Mouse (Mus musculus) left cerebral cortex, adult 2 months (tissue): Measurements from ENCODE around the gene Zfhx3. TPM values are rescaled to one million over a fixed set of nuclear protein-coding genes. Genes with fewer than 3 reads are reported as not detected.
A peak's percentile ranks its signal among the peaks of the same experiment; 100 is the strongest.

Source experiments
- DNase-seq, 2 experiments: peaks; one replicate each; pipeline ENCODE4 v3.0.0; 2021 to 2022; ENCODE audit warnings: low spot score in 2 of 2, mixed read lengths in 1 of 2; ENCODE audit errors: extremely low spot score in 1 of 2
- H3K27ac ChIP-seq: fragments of 200-600 bp; 2 replicates; pipeline ENCODE4 v1.8.1; 2022
- H3K4me3 ChIP-seq: fragments of 200-600 bp; 2 replicates; pipeline ENCODE4 v1.8.1; 2022
- CTCF ChIP-seq: fragments of 200-600 bp; IDR thresholded peaks from 2 replicates; pipeline ENCODE4 v1.8.1; 2022; ENCODE audit warnings: antibody characterized with exemption, mild to moderate bottlenecking, moderate library complexity
- intact Hi-C: fragments of 180-260 bp; cut with DNase I; formaldehyde crosslinking; loops from one replicate; pipeline ENCODE4 v1.15.1; 2025
- total RNA-seq, 2 experiments: library from RNA; stranded (reverse); gene quantifications; 2 replicates each; pipeline ENCODE4 v1.2.3; 2021

Zfhx3 gene
- total RNA-seq, 2 experiments from 2014 or later: 5.0 to 5.1 TPM

DNA sequence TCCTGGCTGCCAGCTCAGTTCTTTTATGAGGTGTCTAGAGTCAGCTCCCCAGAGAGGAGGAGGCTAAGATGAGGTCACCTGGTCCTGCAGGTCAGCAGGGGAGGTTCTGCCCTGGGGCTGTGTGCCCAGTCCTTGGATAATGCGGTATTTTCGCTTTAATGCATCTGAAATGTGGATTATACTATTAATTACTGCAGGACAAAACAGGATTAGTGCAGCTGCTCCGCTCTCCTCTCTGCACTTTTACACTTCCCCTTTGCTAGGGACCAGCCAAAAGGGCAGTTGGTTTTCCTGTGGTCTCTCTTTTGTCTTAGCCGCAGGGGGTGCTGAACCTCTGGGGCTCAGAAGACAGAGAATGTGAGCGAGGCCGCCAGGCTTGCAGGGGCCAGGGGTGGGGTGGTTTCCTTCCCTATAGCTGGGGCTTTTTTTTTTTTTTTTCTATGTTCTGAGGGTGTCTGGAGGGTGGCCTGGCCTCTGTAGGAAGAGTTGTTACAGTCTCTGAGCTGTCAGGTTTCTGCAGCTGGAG is 806.5 kb downstream of the Zfhx3 start:
- Histone ChIP-seq H3K27ac (no peak overlapping the region), H3K4me3 (no peak overlapping the region)
- DNase-seq: peak in 1 of 2 experiments; percentile 20
- intact Hi-C loops: no loop called here
- no peak for TF ChIP-seq CTCF

DNA sequence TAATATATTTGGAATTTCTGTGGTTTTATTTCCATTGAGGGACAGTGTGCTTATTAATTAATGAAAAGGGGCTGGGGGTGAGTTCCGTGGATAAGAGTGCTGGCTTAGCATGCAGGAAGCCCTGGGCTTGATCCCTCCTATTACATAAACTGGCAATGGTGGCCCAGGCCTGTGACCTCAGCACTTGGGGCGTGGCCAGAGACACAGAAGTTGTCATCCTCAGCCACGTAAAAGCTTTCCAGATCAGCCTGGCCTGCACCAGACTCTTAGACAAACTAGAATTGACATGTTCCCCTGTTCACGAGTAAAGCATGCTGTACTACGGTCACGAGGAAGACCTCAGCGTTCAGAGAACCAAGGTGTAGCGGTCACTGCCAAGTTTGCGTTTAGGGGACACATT is 808.4 kb downstream of the Zfhx3 start:
- Histone ChIP-seq H3K27ac (no peak overlapping the region), H3K4me3 (no peak overlapping the region)
- intact Hi-C loops: no loop called here
- no peak for TF ChIP-seq CTCF
- DNase-seq: no peak

DNA sequence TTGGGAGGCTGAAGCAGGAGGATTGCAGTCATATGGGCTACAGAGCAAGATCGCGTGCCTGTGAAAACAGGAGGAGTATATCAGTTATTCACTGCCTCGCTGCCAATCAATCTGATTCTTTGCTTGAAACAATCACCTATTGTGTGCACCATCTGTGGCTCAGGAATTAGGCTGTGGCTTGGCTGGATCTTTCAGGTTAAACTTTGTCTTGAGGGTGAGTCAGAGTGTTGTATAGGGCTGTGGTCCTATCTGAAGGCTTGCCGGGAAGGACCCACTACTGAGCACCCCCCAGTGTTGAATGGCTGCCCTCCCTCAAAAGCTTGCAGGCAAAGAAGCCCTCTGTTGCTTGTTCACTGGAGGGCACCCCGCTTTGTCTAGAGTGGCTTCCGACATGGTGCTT is 812.1 kb downstream of the Zfhx3 start:
- H3K4me3 ChIP-seq: no peak overlapping the region
- DNase-seq: no peak
- intact Hi-C loops: no loop called here

DNA sequence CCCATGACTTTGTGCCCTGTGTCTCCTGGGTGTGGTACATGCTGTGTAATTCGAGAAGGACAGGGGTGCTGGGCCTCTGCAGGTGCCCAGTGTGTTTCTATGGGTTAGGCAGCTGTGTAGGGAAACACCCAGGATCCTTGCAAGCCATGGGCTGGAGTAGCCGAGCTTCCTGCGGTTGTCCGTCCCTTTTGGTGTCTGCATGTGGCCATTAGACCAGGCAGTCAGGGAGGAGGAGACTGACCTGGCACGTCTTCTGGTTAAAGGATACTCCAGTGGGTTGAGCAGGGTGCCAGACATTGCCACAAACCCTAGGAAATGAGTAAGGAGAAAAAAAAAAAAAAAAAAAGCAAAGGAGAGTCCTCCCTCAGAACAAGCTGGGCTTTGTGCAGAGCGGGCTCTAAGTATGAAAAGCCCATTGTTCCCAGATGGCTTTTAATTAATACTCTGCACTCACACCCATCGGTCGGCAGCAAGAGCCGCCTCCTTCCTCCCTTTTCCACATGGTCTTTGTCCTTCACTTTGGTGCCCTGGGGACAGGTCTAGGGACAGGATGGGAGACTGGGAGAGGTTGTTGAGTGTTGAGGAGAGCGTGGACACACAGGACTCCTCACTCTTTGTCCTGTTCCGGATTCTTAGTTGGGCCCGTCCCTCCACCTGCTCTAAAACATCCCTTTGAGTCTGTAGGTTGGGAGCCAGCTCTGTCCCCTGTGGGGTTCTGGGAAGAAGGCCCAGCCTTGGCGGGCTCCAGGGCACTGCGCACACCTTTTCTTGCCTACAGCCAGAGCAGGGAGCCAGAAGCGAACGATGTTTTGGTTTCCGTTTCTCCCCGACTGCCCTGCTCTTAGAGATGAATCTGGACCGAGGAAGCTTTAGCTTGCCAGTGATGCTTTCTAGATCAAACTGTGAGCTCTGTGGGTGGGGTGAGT is 813.2 kb downstream of the Zfhx3 start:
- H3K27ac ChIP-seq: no peak overlapping the region
- H3K4me3 ChIP-seq: no peak overlapping the region
- intact Hi-C loops: no loop called here
- TF ChIP-seq CTCF: no peak
- DNase-seq: no peak

More for the DNA sequence above, 812.1 kb downstream of the Zfhx3 start:
- no peak overlapping the region for H3K27ac ChIP-seq
- no peak for TF ChIP-seq CTCF

DNA sequence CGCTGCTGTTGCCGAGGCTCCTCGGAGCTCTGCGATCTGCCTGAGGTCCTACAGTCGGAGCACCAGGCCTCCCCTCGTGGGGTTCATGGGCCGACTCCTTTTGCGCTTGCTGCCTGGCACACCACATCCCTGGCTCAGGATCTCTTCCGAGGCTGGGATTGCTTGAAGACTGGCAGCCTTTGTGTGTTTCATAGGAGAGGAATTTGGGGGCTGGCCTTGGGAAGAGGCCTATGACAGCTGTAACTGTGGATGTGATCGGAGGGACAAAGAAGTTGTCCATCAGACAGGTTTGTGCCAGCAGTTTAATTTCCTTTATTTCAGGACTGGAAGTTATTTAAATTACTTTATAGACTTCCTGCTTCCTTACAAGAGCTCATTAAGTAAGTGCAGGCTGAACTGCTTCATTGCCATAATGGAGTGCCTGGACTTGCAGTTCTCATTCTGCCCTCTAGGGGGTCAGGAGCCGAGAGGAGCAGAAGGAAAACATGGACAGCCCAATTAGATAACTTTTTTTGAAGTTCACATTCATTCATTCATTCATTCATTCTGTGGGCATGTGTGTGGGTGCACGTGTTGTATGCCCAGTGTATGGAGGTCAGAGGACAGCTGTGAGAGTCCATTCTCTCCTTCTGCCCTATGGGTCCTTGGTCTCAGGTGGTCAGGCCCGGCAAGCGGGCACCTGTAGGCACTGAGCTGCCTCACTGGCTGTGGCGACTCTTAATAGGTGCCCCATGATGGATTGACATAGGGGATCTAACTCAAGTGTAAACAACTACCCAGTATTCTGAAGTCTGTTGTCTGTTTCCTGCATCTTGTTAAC is 817.3 kb downstream of the Zfhx3 start:
- Histone ChIP-seq H3K4me3 (no peak overlapping the region), H3K27ac (no peak overlapping the region)
- peak; percentile 83 for TF ChIP-seq CTCF
- peak; percentile 29 to 59 for DNase-seq
- intact Hi-C loops: no loop called here

DNA sequence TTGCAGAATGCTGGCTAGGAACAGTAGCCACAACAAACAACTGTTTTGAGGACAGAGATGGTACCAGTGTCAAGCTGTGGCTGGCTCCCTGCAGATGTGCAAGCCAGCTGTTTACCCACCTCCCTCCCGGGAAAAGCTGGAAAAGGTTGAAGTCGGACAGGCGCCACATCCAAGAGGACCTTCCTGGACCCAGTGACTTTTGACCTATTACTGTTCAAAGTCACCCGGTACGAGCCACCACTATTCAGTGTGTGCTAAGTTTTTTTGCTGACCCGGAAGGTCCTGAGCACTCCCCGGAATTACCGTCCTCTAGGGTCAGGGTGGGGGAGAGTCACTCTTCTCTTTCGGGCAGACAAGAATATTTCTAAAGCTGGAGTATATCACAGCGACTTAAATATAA is 818.3 kb downstream of the Zfhx3 start:
- H3K4me3 ChIP-seq: no peak overlapping the region
- intact Hi-C loops: no loop called here
- no peak overlapping the region for H3K27ac ChIP-seq
- TF ChIP-seq CTCF: no peak
- no peak for DNase-seq

DNA sequence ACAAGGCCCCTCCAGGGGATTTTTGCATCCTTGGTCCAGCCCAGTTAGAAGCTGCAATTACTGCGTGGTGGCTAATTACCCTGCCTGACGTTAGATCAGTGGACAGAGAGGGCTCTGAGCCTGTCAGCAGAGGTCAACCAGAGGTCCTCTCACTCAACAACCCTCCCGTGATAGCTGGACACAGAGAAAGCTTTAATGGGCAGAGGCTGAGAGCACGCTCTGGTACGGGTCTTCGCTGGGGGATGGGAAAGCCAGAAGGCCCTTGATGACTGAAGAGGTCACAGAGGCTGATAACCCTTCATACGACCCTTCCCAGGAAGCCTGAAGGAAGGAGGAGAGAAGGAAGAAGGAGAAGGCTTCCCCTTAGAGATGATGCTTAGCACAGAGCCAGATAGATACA is 820.1 kb downstream of the Zfhx3 start:
- TF ChIP-seq CTCF: no peak
- Histone ChIP-seq H3K27ac (no peak overlapping the region), H3K4me3 (no peak overlapping the region)
- DNase-seq: no peak
- intact Hi-C loops: no loop called here

DNA sequence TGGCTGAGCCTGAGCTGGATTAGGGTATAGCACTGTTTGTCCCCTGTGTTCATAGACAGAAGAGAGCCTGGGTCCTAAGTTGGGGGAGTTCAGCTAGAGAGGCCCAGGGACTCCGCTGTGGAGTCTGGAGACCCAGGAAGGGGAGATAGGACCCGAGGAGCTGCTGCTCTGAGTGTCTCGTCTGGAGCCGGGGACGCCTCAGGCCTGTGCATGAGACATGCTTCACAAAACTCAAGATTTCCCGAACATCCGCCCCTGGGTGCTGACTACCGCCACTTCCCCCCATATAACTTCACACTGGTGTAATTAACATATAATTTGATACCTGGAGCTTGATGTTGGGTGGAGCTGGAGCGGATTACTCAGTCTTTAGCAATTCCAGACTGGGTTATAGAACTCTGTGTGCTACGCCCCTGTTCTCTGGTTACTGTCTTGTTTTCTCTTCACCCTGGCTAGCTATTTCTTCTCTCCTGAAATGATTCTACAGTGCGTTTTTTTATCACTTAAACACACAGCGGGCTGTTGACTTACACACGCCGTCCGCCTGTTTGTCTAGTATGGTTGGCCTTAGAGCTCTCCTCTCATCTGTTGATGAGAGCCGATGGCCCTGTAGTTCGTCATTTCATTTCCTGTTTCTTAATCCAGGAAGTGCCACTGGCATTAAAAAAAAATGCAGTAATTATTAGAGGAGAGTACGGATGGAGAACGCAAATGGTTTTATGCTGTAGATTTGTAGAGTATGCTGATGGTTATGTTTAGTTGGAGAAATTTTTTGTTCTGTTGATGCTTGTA is 822.2 kb downstream of the Zfhx3 start:
- intact Hi-C loops: no loop called here
- Histone ChIP-seq H3K27ac (no peak overlapping the region), H3K4me3 (no peak overlapping the region)
- DNase-seq: no peak
- no peak for TF ChIP-seq CTCF

DNA sequence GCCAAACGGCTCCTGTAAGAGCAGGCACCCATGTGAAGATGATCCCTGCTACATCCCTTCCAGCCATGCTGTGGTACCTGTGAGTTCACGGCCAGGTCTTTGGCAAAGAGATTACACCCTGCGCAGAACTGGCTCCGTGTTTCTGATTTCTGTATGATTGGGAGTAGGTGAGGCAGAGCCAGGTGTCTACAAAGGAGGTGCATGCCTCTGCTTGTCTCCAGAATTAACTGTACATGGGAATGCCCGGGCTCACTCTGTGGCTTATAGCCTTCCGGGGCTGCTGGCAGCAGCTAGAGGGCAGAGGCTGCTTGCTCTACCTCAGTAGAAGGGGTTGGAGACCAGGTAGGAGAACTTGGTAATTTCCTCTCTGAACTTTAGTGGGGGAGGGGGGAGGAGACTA is 823.7 kb downstream of the Zfhx3 start:
- intact Hi-C loops: no loop called here

DNA sequence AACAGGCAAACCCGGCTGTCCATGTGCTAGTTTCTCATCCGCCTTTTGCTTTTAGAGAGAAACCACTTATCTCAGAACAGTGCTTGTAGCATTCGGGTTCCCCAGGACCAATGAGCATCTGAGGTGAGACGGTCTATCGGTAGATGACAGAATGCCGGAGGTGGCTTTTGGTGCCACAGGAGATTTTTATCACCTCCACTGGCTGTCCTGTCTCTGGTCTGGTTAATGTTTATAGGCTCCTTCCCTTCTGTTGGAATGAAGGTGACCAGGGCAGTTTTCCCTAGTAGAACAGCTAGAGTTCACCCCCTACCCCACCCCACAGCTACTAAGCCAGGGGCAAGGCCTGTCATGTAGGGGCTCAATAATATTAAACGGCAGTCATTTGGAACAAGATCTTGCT is 825.6 kb downstream of the Zfhx3 start:
- DNase-seq: no peak
- intact Hi-C loops: no loop called here

More for the DNA sequence above, 823.7 kb downstream of the Zfhx3 start:
- no peak overlapping the region for H3K27ac ChIP-seq
- DNase-seq: no peak
- TF ChIP-seq CTCF: no peak
- H3K4me3 ChIP-seq: no peak overlapping the region

DNA sequence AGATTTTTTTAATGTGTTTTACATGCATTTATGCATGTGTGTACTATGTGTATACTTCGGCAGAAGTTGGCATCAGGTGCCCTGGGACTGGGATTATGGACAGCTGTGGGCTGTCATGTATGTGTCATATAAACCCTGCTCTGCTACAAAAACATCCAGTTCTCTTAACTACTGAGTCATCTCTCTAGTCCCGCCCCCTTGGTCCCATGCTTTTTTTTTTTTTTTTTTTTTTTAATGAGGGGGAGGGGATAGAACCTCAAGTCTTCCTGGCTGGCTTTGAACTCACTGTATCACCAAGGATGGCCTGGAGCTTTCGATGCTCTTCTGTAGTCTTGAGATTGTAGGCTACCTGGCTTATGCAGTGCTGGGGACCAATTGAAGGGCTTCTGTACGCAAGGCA is 827.9 kb downstream of the Zfhx3 start:
- no peak for DNase-seq
- Histone ChIP-seq H3K4me3 (no peak overlapping the region), H3K27ac (no peak overlapping the region)
- no peak for TF ChIP-seq CTCF
- intact Hi-C loops: no loop called here

More for the DNA sequence above, 825.6 kb downstream of the Zfhx3 start:
- Histone ChIP-seq H3K27ac (no peak overlapping the region), H3K4me3 (no peak overlapping the region)
- TF ChIP-seq CTCF: no peak
